Mouse (Mus musculus) liver, embryonic 18 days (tissue): ENCODE measurements around the gene Ifitm6. TPM values are rescaled to one million over a fixed set of nuclear protein-coding genes. Genes with fewer than 3 reads are reported as not detected.

Source experiments
- polyA plus RNA-seq: library from polyadenylated mRNA; depleted of rRNA; stranded (reverse); fragments of >200 nt; gene quantifications from 2 replicates; pipeline ENCODE4 v1.2.3, GENCODE M21; 2012; rRNA removed

Gene Ifitm6
- 193 and 325 TPM in 2 replicates for polyA plus RNA-seq

GRCm38 (mm10) chr7:141017824-141018223 lies at the start of gene Ifitm6:
TSS of gene Ifitm6 (minus strand) at chr7:141017924.

GRCm38 (mm10) chr7:141060426-141061242 lies 42.9 kb upstream of the Ifitm6 start, which contains the start of gene B4galnt4:
TSS of gene B4galnt4 (plus strand) at chr7:141061104.

GRCm38 (mm10) chr7:141028831-141029230 lies 11.1 kb upstream of the Ifitm6 start, which contains the start of gene Gm17387:
TSS of gene Gm17387 (plus strand) at chr7:141029131.

GRCm38 (mm10) chr7:141010593-141010992 lies 7.1 kb downstream of the Ifitm6 start, which contains the start of gene Ifitm3:
TSS of gene Ifitm3 (minus strand) at chr7:141010770.

GRCm38 (mm10) chr7:140966921-140967320 lies 50.8 kb downstream of the Ifitm6 start, which contains the start of gene Ifitm1:
TSS of gene Ifitm1 (plus strand) at chr7:140967221.

Other genes starting within 250 kb of the Ifitm6 start
- gene Syce1, start 230.1 kb downstream of the Ifitm6 start, polyA plus RNA-seq: 0.06 and 0.07 TPM in 2 replicates
- gene Zfp941, start 195.7 kb downstream of the Ifitm6 start, polyA plus RNA-seq: 0.17 and 0.21 TPM in 2 replicates
- 112 and 142 TPM in 2 replicates for gene Urah, start 182.9 kb downstream of the Ifitm6 start, polyA plus RNA-seq
- gene Scgb1c1, start 172.4 kb downstream of the Ifitm6 start, polyA plus RNA-seq: not detected in 2 replicates
- not detected in 2 replicates for gene Odf3, start 170.1 kb downstream of the Ifitm6 start, polyA plus RNA-seq
- not detected in 2 replicates for gene Gm45785, start 161.6 kb downstream of the Ifitm6 start, polyA plus RNA-seq
- gene Ric8a, start 161.0 kb downstream of the Ifitm6 start, polyA plus RNA-seq: 17.1 and 20.2 TPM in 2 replicates
- 18.5 TPM in 2 replicates for gene Bet1l, start 160.3 kb downstream of the Ifitm6 start, polyA plus RNA-seq
- gene Psmd13, start 136.0 kb downstream of the Ifitm6 start, polyA plus RNA-seq: 36.4 TPM in 2 replicates
- 46.5 and 51.9 TPM in 2 replicates for gene Sirt3, start 135.6 kb downstream of the Ifitm6 start, polyA plus RNA-seq
- 0.19 and 0.20 TPM in 2 replicates for gene Cox8b, start 117.5 kb downstream of the Ifitm6 start, polyA plus RNA-seq
- gene Nlrp6, start 97.0 kb downstream of the Ifitm6 start, polyA plus RNA-seq: 61.4 and 61.9 TPM in 2 replicates
- gene Pgghg, start 76.5 kb downstream of the Ifitm6 start, polyA plus RNA-seq: 12.3 and 13.2 TPM in 2 replicates
- 0.67 and 0.85 TPM in 2 replicates for gene Ifitm5, start 67.6 kb downstream of the Ifitm6 start, polyA plus RNA-seq
- gene Gm45717, start 62.0 kb downstream of the Ifitm6 start, polyA plus RNA-seq: 0.14 TPM in 1 of 2 replicates, not detected in the other
- 552 and 564 TPM in 2 replicates for gene Ifitm2, start 61.9 kb downstream of the Ifitm6 start, polyA plus RNA-seq
- gene Ifitm1, start 50.7 kb downstream of the Ifitm6 start, polyA plus RNA-seq: 53.0 and 54.4 TPM in 2 replicates
- 164 and 239 TPM in 2 replicates for gene Ifitm3, start 7.2 kb downstream of the Ifitm6 start, polyA plus RNA-seq
- not detected in 2 replicates for gene Gm17387, start 11.2 kb upstream of the Ifitm6 start, polyA plus RNA-seq
- 0.46 and 0.61 TPM in 2 replicates for gene B4galnt4, start 43.2 kb upstream of the Ifitm6 start, polyA plus RNA-seq
- gene Pkp3, start 60.3 kb upstream of the Ifitm6 start, polyA plus RNA-seq: 0.74 and 0.85 TPM in 2 replicates
- 17.1 and 19.8 TPM in 2 replicates for gene Sigirr, start 82.6 kb upstream of the Ifitm6 start, polyA plus RNA-seq
- 7.8 and 10.3 TPM in 2 replicates for gene Ano9, start 99.9 kb upstream of the Ifitm6 start, polyA plus RNA-seq
- gene Ptdss2, start 104.5 kb upstream of the Ifitm6 start, polyA plus RNA-seq: 41.9 and 44.3 TPM in 2 replicates
- gene Rnh1, start 154.9 kb upstream of the Ifitm6 start, polyA plus RNA-seq: 45.4 and 45.9 TPM in 2 replicates
- gene Hras, start 176.1 kb upstream of the Ifitm6 start, polyA plus RNA-seq: 39.5 and 41.3 TPM in 2 replicates
- gene Lrrc56, start 176.2 kb upstream of the Ifitm6 start, polyA plus RNA-seq: 3.1 and 3.4 TPM in 2 replicates
- gene Lmntd2, start 196.2 kb upstream of the Ifitm6 start, polyA plus RNA-seq: 2.5 and 2.6 TPM in 2 replicates
- 29.2 and 33.5 TPM in 2 replicates for gene Rassf7, start 197.9 kb upstream of the Ifitm6 start, polyA plus RNA-seq
- 6.8 and 9.2 TPM in 2 replicates for gene Phrf1, start 210.9 kb upstream of the Ifitm6 start, polyA plus RNA-seq
- 54.2 and 82.1 TPM in 2 replicates for gene Irf7, start 248.6 kb upstream of the Ifitm6 start, polyA plus RNA-seq